Mouse (Mus musculus): ENCODE data around the gene Gm21854.
"Not testable (repeated sequence)": the region's sequence is repeated elsewhere in the genome, so short reads cannot be mapped to it uniquely, and the experiment has no call there.

Gene Gm21854

GRCm38 (mm10) chrY:5656686-5657085 lies at the start of gene Gm21854:
Gene Gm21854 (plus strand): TSS chrY:5656986.
- not testable (repeated sequence) for DNase-seq
